Mouse (Mus musculus) megakaryocyte, adult 5-6 weeks (primary cell): ENCODE data around the gene Iqch. TPM values are rescaled to one million over a fixed set of nuclear protein-coding genes. Genes with fewer than 3 reads are reported as not detected.

Source experiments
- ATAC-seq: 2 replicates; pipeline ENCODE4 v1.8.0; 2016; ENCODE audit warnings: mild to moderate bottlenecking, inconsistent platforms; ENCODE audit not compliant: poor library complexity, severe bottlenecking
- total RNA-seq, 2 experiments: library from RNA; stranded (forward) in 1 of 2; stranded (reverse) in 1 of 2; fragments of 153-499, 151-499 nt in 1 of 2; fragments of 221-1000, 200-1000 nt in 1 of 2; gene quantifications; 2 replicates each; pipeline versions ENCODE4 v1.2.3 to v1.2.4; 2015 to 2017

Iqch gene
- not detected in 2 replicates for total RNA-seq (2015)
- total RNA-seq (2017) = not detected in 2 replicates

GRCm38 (mm10) chr9:63602043-63602939 is at the start of gene Iqch, which contains the start of gene Aagab:
Gene Iqch (minus strand): TSS chr9:63602493.
Gene Aagab (plus strand): TSS chr9:63602660.
- ATAC-seq = peak; percentile 98

DNA sequence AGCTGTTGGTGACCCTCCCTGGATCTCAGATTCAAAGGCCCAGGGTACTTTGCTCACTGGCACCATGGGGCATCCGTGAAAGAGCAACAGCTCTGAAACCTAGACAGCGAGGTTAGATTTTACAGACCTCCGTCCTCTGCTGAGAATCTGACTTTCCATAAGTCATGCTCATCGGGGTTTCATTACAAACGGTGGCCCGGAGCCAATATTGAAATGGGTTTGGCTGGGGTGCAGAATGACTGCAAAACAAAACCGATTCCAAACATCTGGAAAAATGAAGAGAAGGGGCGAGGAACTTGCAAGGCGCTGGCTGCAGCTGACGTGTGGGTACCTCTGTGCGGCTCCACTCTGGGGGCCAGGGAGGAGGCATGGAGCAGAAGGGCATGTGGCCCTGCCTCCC is 49.3 kb upstream of the Iqch start:
- no peak for ATAC-seq

DNA sequence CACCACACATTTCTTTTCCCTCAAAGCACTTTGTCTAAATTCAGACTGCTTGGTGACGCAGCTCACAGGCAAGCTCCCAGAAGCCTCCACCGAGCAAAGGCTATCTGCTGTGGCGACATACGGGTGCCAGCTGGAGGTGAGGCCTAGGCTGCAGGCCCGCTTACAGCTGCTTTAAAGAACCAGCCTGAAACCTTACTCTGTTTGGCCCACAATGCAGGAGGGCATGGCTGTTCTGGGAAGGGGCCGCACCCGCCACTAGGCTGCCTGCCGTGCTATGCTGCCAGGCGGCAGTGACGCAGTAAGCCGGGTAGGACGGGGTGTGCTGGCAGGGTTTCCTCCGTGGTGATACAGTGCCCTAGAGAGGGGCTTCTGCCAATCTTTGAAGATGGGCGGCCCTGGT is 48.6 kb upstream of the Iqch start:
- no peak for ATAC-seq

- ATAC-seq = 0 out of 2 replicates have a peak, but pooled peaks have one; percentile 35
Measured at GRCm38 (mm10) chr9:63649841-63650545, 47.7 kb upstream of the Iqch start.

- ATAC-seq = no peak
Measured at GRCm38 (mm10) chr9:63648520-63648918, 46.2 kb upstream of the Iqch start.

DNA sequence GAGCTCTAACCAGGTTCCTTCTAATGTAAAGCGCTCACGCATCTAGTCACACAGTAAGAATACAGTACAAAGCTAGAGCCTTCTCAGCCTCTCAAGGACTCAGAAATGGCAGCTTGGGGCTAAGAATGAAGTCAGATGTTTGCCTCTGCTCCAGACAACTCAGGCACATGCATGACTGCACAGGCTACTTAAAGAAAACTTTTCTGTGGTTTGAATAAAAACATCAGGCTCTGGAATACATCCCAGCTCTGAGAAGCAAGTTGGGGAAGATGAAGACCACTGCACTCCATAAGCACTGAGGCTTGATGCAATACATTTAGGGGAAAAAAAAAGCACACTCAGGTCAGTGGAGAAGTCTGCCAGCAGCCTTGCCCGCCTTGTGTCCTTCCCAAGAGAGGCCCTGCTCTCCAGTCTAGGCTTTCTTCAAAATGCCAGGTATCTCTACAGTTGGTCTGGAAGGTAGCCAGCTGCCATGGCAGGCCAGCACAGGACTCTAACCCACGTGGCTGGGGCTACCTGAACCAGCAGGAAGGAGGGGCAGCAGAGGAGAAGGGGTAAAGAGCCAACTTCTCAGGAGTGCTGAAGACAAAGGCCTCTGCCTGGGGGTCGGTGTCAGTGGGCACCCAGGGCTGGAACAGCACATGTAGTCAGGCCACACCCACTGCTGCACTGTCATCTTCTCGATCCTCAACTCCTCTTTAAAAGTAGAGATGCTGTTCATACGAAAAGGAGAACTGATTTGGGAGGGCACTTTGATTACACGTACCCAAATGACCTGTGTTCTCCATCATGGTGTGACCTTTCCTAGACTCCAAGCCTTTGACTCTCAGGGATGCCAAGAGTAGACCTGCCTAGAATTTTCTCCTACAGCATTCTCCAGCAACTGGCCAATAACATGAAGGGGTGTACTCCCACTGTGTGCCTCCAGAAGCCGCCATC is 45.6 kb upstream of the Iqch start:
- no peak for ATAC-seq

- no peak for ATAC-seq
Measured at GRCm38 (mm10) chr9:63645084-63645483, 42.8 kb upstream of the Iqch start.

GRCm38 (mm10) chr9:63644011-63644410 is 41.7 kb upstream of the Iqch start:
- no peak for ATAC-seq

GRCm38 (mm10) chr9:63641983-63642646 is 39.8 kb upstream of the Iqch start:
- ATAC-seq = peak; percentile 71

DNA sequence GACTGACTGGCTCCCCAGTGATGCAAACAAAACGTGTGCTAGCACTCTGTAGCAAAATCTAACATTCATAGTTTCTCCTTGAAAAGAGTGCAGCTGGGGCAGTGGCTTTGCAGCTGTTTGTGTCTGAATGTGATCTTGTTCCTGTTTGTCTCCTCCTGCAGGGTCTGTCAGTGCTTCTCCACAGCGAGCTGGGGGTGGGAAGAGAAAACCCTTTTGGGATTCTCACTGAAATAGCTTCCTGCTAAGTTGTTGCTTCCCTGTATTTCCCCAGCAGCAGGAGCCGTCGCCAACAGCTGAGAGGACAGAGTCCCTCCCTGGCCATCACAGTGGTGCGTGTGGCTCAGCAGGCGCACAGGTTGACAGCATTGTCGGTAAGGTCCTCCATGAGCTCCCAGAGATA is 33.8 kb upstream of the Iqch start:
- ATAC-seq = no peak

GRCm38 (mm10) chr9:63633334-63633733 is 31.0 kb upstream of the Iqch start:
- ATAC-seq = no peak

GRCm38 (mm10) chr9:63632924-63633323 is 30.6 kb upstream of the Iqch start:
- no peak for ATAC-seq

DNA sequence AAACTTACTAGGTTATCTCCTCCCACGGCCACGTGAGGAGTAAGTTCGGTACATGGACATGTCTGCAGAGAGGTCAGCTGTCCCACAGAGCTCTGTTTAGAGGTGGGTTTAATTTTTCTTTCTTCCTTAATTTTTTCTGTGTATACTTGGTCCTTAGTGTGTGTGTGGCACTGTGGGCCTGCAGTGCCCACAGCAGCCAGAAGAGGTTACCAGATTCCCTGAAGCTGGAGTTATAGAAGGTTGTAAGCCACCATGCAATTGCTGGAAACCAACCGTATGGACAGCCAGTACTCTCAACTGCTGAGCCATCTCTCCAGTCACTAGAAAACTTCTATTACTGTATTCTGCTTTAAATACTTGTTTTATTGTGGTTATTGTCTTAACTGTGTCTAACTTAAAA is 29.8 kb upstream of the Iqch start:
- ATAC-seq = no peak

- ATAC-seq = no peak
Measured at GRCm38 (mm10) chr9:63625090-63625756, 22.9 kb upstream of the Iqch start.

GRCm38 (mm10) chr9:63623895-63624569 is 21.7 kb upstream of the Iqch start:
- ATAC-seq = no peak

DNA sequence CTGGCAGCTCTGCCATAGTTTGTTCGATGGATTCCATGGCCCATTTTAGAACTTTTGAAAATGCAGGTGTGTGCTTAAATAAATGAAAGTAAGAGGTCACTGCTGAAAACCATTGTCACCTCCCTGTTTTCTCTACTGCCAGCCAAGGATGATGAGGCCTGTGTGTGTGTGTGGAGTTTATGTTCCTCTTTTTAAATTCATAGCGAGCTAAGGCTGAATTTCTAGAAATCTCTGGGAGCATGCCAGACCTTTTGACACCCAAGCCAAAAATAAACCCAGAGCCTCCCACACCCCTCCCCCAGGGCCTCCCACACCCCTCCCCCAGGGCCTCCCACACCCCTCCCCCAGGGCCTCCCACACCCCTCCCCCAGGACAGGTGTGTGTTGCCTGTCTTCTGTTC is 15.7 kb upstream of the Iqch start:
- ATAC-seq = no peak

DNA sequence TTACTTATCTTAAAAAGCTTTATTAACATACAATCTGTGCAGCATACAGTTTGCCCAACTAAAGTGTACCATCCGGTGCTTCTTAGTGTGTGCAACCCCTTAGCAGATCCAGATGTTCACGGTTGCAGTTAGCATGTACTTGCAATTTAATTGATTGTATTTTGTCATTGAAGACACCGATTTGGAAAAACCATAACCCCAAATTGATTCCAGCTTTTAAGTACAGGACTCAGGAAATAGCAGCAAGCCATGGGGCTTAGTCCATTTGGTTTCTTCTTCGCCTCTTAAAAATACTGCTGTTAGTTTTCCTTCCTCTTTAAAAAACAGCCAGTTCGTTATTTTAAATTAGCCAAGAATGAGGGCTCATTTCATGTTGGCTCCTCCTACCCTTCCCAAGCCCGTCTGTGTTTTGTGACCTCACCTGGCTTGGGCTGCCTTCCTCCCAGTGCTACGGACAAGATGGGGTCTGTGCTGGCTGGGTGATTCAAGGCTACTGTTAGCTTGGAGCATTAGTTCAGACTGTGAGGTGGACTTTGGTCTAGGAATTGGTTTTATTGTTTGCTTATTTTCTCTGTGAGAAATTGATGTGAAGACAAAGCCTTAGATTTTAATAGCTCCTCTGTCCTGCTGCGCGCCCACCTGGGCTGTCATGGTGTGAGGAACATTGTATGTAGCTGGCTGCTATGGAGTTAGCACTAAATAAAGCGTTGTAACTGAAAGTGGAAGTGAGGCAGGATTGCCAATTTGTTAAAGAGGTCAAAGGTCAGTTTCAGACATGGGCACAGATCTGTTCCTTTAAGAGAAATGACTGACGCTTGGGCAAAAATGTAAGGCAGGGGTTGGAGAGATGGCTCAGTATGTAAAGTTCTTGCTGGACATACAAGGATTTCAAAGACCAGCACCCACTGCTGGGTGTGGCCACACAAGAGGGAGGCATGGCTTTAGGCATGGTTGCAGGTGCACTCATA is 12.0 kb upstream of the Iqch start:
- ATAC-seq = peak; percentile 36; the same call in 1 of the 2 replicates

- 0 out of 2 replicates have a peak, but pooled peaks have one; percentile 23 for ATAC-seq
Measured at GRCm38 (mm10) chr9:63613569-63613968, 11.3 kb upstream of the Iqch start.
